Mouse (Mus musculus) CH12.LX (cell line): ENCODE measurements around the gene Rnf20. TPM values are rescaled to one million over a fixed set of nuclear protein-coding genes. Genes with fewer than 3 reads are reported as not detected.

Source experiments
- DNase-seq: peaks from one replicate; pipeline ENCODE4 v3.0.0-alpha.2; 2013; ENCODE audit errors: extremely low read depth
- H3K27ac ChIP-seq: 2 replicates; pipeline ENCODE4 v1.5.1; 2012; ENCODE audit warnings: low read depth, mild to moderate bottlenecking, control low read depth, moderate library complexity; ENCODE audit not compliant: insufficient read depth
- H3K27me3 ChIP-seq: replicated peaks from 2 replicates; pipeline ENCODE3; 2012; ENCODE audit warnings: inconsistent platforms
- H3K36me3 ChIP-seq, 2 experiments: replicated peaks in 1 of 2; 2 replicates each; pipeline versions ENCODE3 to v1.6.1; 2012; ENCODE audit warnings: inconsistent platforms in 1 of 2, low read length in 1 of 2, mild to moderate bottlenecking in 1 of 2, mixed read lengths in 1 of 2, moderate library complexity in 1 of 2; ENCODE audit not compliant: control insufficient read depth in 1 of 2, insufficient read depth in 1 of 2
- H3K4me1 ChIP-seq, 2 experiments: 2 replicates each; pipeline ENCODE4 v1.6.1; 2012; ENCODE audit warnings: inconsistent platforms in 1 of 2, moderate library complexity in 1 of 2; ENCODE audit not compliant: insufficient read depth in 2 of 2, control insufficient read depth in 1 of 2
- H3K4me2 ChIP-seq: 2 replicates; pipeline ENCODE4 v1.6.1; 2012; ENCODE audit warnings: low read depth, mild to moderate bottlenecking, control low read depth; ENCODE audit not compliant: poor library complexity, insufficient read depth, severe bottlenecking
- H3K4me3 ChIP-seq, 3 experiments: fragments of 150-350 bp in 1 of 3; sonication (generic) in 1 of 3; replicated peaks in 1 of 3; 2 replicates each; pipeline versions ENCODE3 to v1.5.1; 2011 to 2012; ENCODE audit warnings: low read depth in 2 of 3, low read length in 2 of 3, mild to moderate bottlenecking in 2 of 3, moderate library complexity in 2 of 3, control low read depth in 1 of 3, improper control_type of control experiment in 1 of 3, inconsistent platforms in 1 of 3, mixed read lengths in 1 of 3; ENCODE audit not compliant: poor library complexity in 1 of 3
- H3K79me2 ChIP-seq: replicated peaks from 2 replicates; pipeline ENCODE4 v1.6.1; 2012; ENCODE audit warnings: mild to moderate bottlenecking, moderate library complexity; ENCODE audit not compliant: control insufficient read depth, poor library complexity, insufficient read depth, severe bottlenecking; ENCODE audit errors: extremely low read depth
- H3K9ac ChIP-seq: 2 replicates; pipeline ENCODE4 v1.6.1; 2012; ENCODE audit warnings: low read depth, mild to moderate bottlenecking, control low read depth, moderate library complexity; ENCODE audit not compliant: insufficient read depth
- H3K9me3 ChIP-seq: replicated peaks from 2 replicates; pipeline ENCODE3; 2012; ENCODE audit warnings: low read length, inconsistent platforms, mixed read lengths
- CHD1 ChIP-seq: IDR thresholded peaks from 2 replicates; pipeline ENCODE4 v1.6.1; 2012; ENCODE audit warnings: low read depth, low read length, improper control_type of control experiment, inconsistent platforms
- CHD2 ChIP-seq: IDR thresholded peaks from 2 replicates; pipeline ENCODE4 v1.6.1; 2011; ENCODE audit warnings: low read length, improper control_type of control experiment
- CTCF ChIP-seq, 2 experiments: IDR thresholded peaks in 1 of 2; conservative IDR thresholded peaks in 1 of 2; 2 replicates each; pipeline ENCODE4 v1.5.1; 2011 to 2012; ENCODE audit warnings: low read depth in 2 of 2, low read length in 2 of 2, improper control_type of control experiment in 1 of 2, inconsistent platforms in 1 of 2, mild to moderate bottlenecking in 1 of 2, moderate library complexity in 1 of 2
- E2F4 ChIP-seq: IDR thresholded peaks from 2 replicates; pipeline ENCODE4 v1.6.1; 2011; ENCODE audit warnings: low read depth, low read length, improper control_type of control experiment; ENCODE audit not compliant: insufficient replicate concordance
- ELF1 ChIP-seq: IDR thresholded peaks from 2 replicates; pipeline ENCODE4 v1.6.1; 2014; ENCODE audit warnings: low read depth, mild to moderate bottlenecking, inconsistent platforms, low read length, improper control_type of control experiment
- ETS1 ChIP-seq: conservative IDR thresholded peaks from 2 replicates; pipeline ENCODE4 v1.6.1; 2012; ENCODE audit warnings: low read depth, mild to moderate bottlenecking, inconsistent platforms, low read length, improper control_type of control experiment, moderate library complexity
- GABPA ChIP-seq: IDR thresholded peaks from 2 replicates; pipeline ENCODE4 v1.6.1; 2012; ENCODE audit warnings: low read depth, low read length, improper control_type of control experiment, inconsistent platforms; ENCODE audit not compliant: insufficient replicate concordance
- IRF4 ChIP-seq: IDR thresholded peaks from 2 replicates; pipeline ENCODE4 v1.6.1; 2014; ENCODE audit warnings: low read depth, mild to moderate bottlenecking, inconsistent platforms, low read length, improper control_type of control experiment
- MAFK ChIP-seq: IDR thresholded peaks from 2 replicates; pipeline ENCODE4 v1.6.1; 2011; ENCODE audit warnings: low read length, improper control_type of control experiment; ENCODE audit not compliant: insufficient replicate concordance
- MEF2A ChIP-seq: IDR thresholded peaks from 2 replicates; pipeline ENCODE4 v1.6.1; 2014; ENCODE audit warnings: low read depth, mild to moderate bottlenecking, inconsistent platforms, low read length, improper control_type of control experiment, borderline replicate concordance
- MYC ChIP-seq: IDR thresholded peaks from 2 replicates; pipeline ENCODE4 v1.6.1; 2011; ENCODE audit warnings: low read depth, mild to moderate bottlenecking, improper control_type of control experiment, low read length
- PAX5 ChIP-seq: IDR thresholded peaks from 2 replicates; pipeline ENCODE4 v1.6.1; 2012; ENCODE audit warnings: low read length, inconsistent platforms, mixed read lengths
- POLR2A ChIP-seq: IDR thresholded peaks from 2 replicates; pipeline ENCODE4 v1.6.1; 2011; ENCODE audit warnings: low read depth, mild to moderate bottlenecking, improper control_type of control experiment, low read length
- POLR2AphosphoS2 ChIP-seq: IDR thresholded peaks from 2 replicates; pipeline ENCODE4 v1.6.1; 2011; ENCODE audit warnings: low read depth, low read length, improper control_type of control experiment
- RAD21 ChIP-seq: IDR thresholded peaks from 2 replicates; pipeline ENCODE4 v1.6.1; 2011; ENCODE audit warnings: low read depth, mild to moderate bottlenecking, low read length, improper control_type of control experiment, moderate library complexity
- USF1 ChIP-seq: IDR thresholded peaks from 2 replicates; pipeline ENCODE4 v1.6.1; 2014; ENCODE audit warnings: low read depth, mild to moderate bottlenecking, inconsistent platforms, low read length, improper control_type of control experiment
- ZC3H11A ChIP-seq: IDR thresholded peaks from 2 replicates; pipeline ENCODE4 v1.6.1; 2012; ENCODE audit warnings: low read depth, mild to moderate bottlenecking, inconsistent platforms, low read length, improper control_type of control experiment
- ZMIZ1 ChIP-seq: IDR thresholded peaks from 2 replicates; pipeline ENCODE4 v1.6.1; 2012; ENCODE audit warnings: low read depth, mild to moderate bottlenecking, inconsistent platforms, low read length, improper control_type of control experiment
- ZNF384 ChIP-seq: IDR thresholded peaks from 2 replicates; pipeline ENCODE4 v1.6.1; 2012; ENCODE audit warnings: low read depth, low read length, improper control_type of control experiment, inconsistent platforms
- dilution Hi-C: fragments of 300-500 bp; cut with MboI; formaldehyde crosslinking; loops from 2 replicates; pipeline ENCODE4 v1.14.3; 2020; ENCODE audit warnings: low sequenced_read_pairs; ENCODE audit not compliant: extremely low pct_unique_long_range_greater_than_20kb, extremely low pct_ligation_motif_present
- in situ Hi-C: fragments of 300-500 bp; cut with MboI; formaldehyde crosslinking; loops from 3 replicates; pipeline ENCODE4 v1.14.3; 2019; ENCODE audit warnings: low sequenced_read_pairs, low pct_ligation_motif_present, low pct_unique_long_range_greater_than_20kb, mixed read lengths
- polyA plus RNA-seq: library from polyadenylated mRNA; unstranded; fragments of >175 nt; gene quantifications from 2 replicates; pipeline ENCODE4 v1.2.1, GENCODE M21; 2012; ENCODE audit warnings: low read depth; ENCODE audit not compliant: insufficient read length
- total RNA-seq, 2 experiments: library from RNA; depleted of rRNA; stranded (reverse); fragments of 300-350 nt in 1 of 2; fragments of >200 nt in 1 of 2; gene quantifications; 2 replicates each; pipeline ENCODE4 v1.2.3; 2012 to 2014

Gene Rnf20
- total and polyA plus RNA-seq, 3 experiments: 47.9 to 61.5 (median 50.6) TPM

DNA sequence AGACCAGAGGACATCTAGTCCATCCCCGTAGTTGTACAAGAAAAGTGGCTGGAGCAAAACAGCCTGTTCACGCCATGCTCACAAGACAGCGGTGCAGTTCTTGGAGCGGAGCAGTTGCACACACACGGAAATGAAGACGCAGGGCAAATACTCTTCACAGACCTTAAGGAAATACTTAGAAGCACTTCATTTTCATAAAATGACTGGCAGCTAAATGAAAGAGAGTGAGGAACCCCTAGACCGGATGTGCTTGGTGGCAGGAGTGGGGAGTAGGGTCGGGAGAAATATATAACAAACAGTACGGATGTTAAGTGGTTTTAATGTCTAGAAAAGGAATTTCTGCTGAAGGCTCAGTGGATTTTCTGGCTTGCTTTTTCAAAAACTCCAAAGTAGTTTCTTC is 29.9 kb downstream of the Rnf20 start:
- peaks cover 32 to 88% of the 10 kb centered on the region in 2 experiments for H3K36me3 ChIP-seq
- in situ Hi-C loops: no loop called here

DNA sequence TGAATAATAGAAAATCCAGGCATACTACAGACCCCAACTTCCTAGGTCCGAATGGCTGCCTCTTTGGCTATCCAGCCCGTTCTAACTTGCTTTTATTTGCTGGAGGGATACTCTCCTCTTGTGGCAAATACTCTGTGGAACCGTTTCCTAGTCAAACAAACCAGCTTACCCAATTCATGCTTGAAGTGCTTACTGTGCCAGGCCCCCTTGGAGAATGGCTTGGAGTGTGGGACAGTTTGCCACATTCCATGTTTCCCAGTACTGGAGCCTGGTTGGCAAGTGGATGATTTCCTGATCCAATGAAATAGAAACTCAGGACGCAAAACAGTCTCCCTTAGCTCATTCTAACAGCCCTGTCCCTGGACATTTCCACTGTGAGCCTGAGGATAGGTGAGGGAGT is 30.4 kb downstream of the Rnf20 start:
- H3K79me2 ChIP-seq: no peaks in the 10 kb centered on the region
- H3K4me3 ChIP-seq: no peak overlapping the region
- no peaks in the 10 kb centered on the region for H3K9me3 ChIP-seq
- in situ Hi-C loops: no loop called here
- H3K9ac ChIP-seq: no peak overlapping the region
- TF ChIP-seq MYC (no peak), CTCF (conservative IDR thresholded peaks at IDR 0.05 in 1 of 2, IDR thresholded peaks at IDR 0.05 in 1 of 2; ENCODE audit: low read depth in 2 of 2, low read length in 2 of 2) (no peak), USF1 (no peak), POLR2A (no peak)
- dilution Hi-C loops: no loop called here
- no peaks in the 10 kb centered on the region for H3K4me1 ChIP-seq
- no peak overlapping the region for H3K4me2 ChIP-seq
- H3K27ac ChIP-seq: no peak overlapping the region
- no peak for DNase-seq
- H3K36me3 ChIP-seq: peaks cover 30 to 82% of the 10 kb centered on the region in 2 experiments
- no peaks in the 10 kb centered on the region for H3K27me3 ChIP-seq

More for the DNA sequence above, 29.9 kb downstream of the Rnf20 start:
- no peak for DNase-seq
- dilution Hi-C loops: no loop called here
- no peak overlapping the region for H3K9ac ChIP-seq
- H3K4me3 ChIP-seq: no peak overlapping the region
- no peaks in the 10 kb centered on the region for H3K4me1 ChIP-seq
- no peaks in the 10 kb centered on the region for H3K79me2 ChIP-seq
- H3K9me3 ChIP-seq: no peaks in the 10 kb centered on the region
- H3K27ac ChIP-seq: no peak overlapping the region
- TF ChIP-seq ZMIZ1 (no peak), RAD21 (no peak), CHD2 (no peak), POLR2AphosphoS2 (no peak), MEF2A (no peak), PAX5 (no peak)
- H3K27me3 ChIP-seq: no peaks in the 10 kb centered on the region
- H3K4me2 ChIP-seq: no peak overlapping the region

DNA sequence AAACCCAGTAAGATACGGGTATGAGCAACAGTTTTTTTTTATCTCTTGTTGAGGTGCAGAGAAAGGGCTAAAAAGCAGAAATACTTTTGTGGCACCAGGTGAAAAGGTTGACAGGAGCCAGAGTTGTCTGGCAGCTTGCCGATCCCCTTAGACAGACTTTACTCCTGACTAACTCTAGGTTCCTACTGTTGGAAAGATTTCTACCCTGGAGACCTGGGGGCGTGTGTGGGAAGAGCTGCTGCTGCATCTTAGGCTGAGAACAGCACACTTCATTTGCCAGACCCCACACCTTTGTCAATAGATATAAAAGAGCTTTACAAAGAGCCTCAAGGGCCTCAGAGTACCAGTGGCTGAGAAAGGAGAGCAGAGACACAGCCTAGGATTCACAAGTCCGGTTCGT is 33.0 kb downstream of the Rnf20 start:
- Histone ChIP-seq H3K9ac (no peak overlapping the region), H3K4me1 (no peaks in the 10 kb centered on the region), H3K9me3 (no peaks in the 10 kb centered on the region), H3K27ac (no peak overlapping the region), H3K4me3 (no peak overlapping the region), H3K36me3 (peaks cover 21 to 60% of the 10 kb centered on the region in 2 experiments), H3K27me3 (no peaks in the 10 kb centered on the region), H3K79me2 (no peaks in the 10 kb centered on the region), H3K4me2 (no peak overlapping the region)
- TF ChIP-seq ETS1: no peak
- no peak for TF ChIP-seq POLR2A
- no peak for TF ChIP-seq GABPA
- no peak for TF ChIP-seq ELF1
- TF ChIP-seq ZNF384: no peak
- TF ChIP-seq ZMIZ1: no peak
- TF ChIP-seq IRF4: no peak
- no peak for TF ChIP-seq MAFK
- TF ChIP-seq PAX5: no peak
- TF ChIP-seq ZC3H11A: no peak
- TF ChIP-seq CHD1: no peak
- no peak for TF ChIP-seq E2F4
- in situ Hi-C loops: no loop called here
- no peak for DNase-seq
- dilution Hi-C loops: no loop called here
